Mouse (Mus musculus) limb, embryonic 15.5 days (tissue): ENCODE measurements around the gene Rnf111. TPM values are rescaled to one million over a fixed set of nuclear protein-coding genes. Genes with fewer than 3 reads are reported as not detected.
"Not testable (repeated sequence)": the region's sequence is repeated elsewhere in the genome, so short reads cannot be mapped to it uniquely, and the experiment has no call there.

ENCODE experiments used
- ATAC-seq: fragments of 200-750 bp; cut with Nextera tagmentation; 2 replicates; pipeline ENCODE4 v1.8.0; 2017; ENCODE audit warnings: low read depth, moderate TSS enrichment; ENCODE audit not compliant: insufficient number of reproducible peaks, low FRiP score, low TSS enrichment
- H3K27ac ChIP-seq: fragments of 300-500 bp; sonication (generic); 2 replicates; pipeline ENCODE4 v1.5.1; 2015; ENCODE audit warnings: moderate library complexity, mild to moderate bottlenecking, inconsistent platforms
- H3K27me3 ChIP-seq: fragments of 300-500 bp; sonication (generic); 2 replicates; pipeline ENCODE4 v1.6.1; 2015; ENCODE audit warnings: inconsistent platforms
- H3K36me3 ChIP-seq: fragments of 300-500 bp; sonication (generic); 2 replicates; pipeline ENCODE4 v1.6.1; 2015; ENCODE audit warnings: inconsistent platforms
- H3K4me1 ChIP-seq: fragments of 300-500 bp; sonication (generic); 2 replicates; pipeline ENCODE4 v1.6.1; 2015; ENCODE audit warnings: inconsistent platforms
- H3K4me2 ChIP-seq: fragments of 300-500 bp; sonication (generic); 2 replicates; pipeline ENCODE4 v1.6.1; 2015; ENCODE audit warnings: mild to moderate bottlenecking, inconsistent platforms
- H3K4me3 ChIP-seq: fragments of 300-500 bp; sonication (generic); 2 replicates; pipeline ENCODE4 v1.5.1; 2015; ENCODE audit warnings: mild to moderate bottlenecking, inconsistent platforms
- H3K9ac ChIP-seq: fragments of 300-500 bp; sonication (generic); 2 replicates; pipeline ENCODE4 v1.6.1; 2015; ENCODE audit warnings: inconsistent platforms
- H3K9me3 ChIP-seq: fragments of 300-500 bp; sonication (generic); 2 replicates; pipeline ENCODE4 v1.6.1; 2016; ENCODE audit warnings: inconsistent platforms
- WGBS: fragments of 180-500 bp; shearing (Covaris S2); methylation state at CpG from one replicate; pipeline ENCODE4 v1.1.7; 2015; 5-methylcytosine and 5-hydroxymethylcytosine counted together
- polyA plus RNA-seq: library from polyadenylated mRNA; unstranded; fragments of >200 nt; fragmentation: Nextera tagmentation; extraction: Ambion mirVana; gene quantifications from 2 replicates; pipeline ENCODE4 v1.2.1, GENCODE M21; 2015

Rnf111 gene
- polyA plus RNA-seq, 1 experiment from 2014 or later: 25.5 TPM

DNA sequence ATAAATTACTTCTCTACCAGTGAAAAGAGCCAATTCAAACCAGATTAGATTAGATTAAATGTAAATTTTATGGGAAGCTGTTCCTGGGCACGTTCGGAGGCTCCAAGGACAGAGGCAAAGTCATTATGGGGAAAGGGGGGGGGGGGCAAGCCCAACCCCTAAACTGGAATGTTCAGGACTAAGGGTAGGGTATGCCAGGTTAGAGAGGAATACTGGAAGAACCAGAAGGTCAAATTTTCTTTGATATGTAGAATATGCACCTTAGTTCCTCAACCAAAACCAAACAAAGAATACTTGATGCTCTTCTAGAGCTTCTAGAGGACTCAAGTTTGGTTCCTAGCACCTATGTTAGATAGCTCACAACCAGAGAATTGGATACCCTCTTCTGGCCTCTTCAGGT lies 16.1 kb downstream of the Rnf111 start:
- H3K36me3 ChIP-seq: peaks cover 5% of the 10 kb centered on the region; the same call in 1 of the 2 replicates
- H3K27me3 ChIP-seq: no peaks in the 10 kb centered on the region
- no peaks in the 10 kb centered on the region for H3K4me1 ChIP-seq
- 22% methylated on average over 2 of the region's 2 CpGs for WGBS
- H3K4me3 ChIP-seq: no peak overlapping the region
- no peaks in the 10 kb centered on the region for H3K9me3 ChIP-seq
- H3K27ac ChIP-seq: no peak overlapping the region
- no peak overlapping the region for H3K9ac ChIP-seq
- H3K4me2 ChIP-seq: no peak overlapping the region
- ATAC-seq: no peak

DNA sequence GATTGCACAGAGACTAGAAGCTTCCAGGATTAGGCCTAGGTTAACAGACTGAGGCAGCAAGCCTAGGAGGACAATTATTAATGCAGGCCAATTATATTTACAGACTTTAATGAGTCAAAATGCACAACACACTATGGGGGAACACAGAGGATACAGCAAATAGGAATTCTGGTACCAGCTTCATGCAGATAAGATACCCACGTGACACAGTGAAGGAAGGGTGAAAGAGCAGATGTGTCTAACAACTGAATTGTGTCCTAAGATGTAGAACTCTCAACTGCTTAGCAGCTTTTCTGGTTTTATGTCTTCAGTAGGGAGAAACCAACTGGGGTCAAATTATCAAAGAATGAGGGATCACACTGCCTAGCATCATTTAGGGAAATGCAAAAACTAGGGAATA lies 17.7 kb downstream of the Rnf111 start:
- no peaks in the 10 kb centered on the region for H3K4me1 ChIP-seq
- no peaks in the 10 kb centered on the region for H3K9me3 ChIP-seq
- H3K4me3 ChIP-seq: no peak overlapping the region
- no peak overlapping the region for H3K4me2 ChIP-seq
- WGBS: 77% methylated on average over 1 of the region's 1 CpGs
- peaks cover 5% of the 10 kb centered on the region; the same call in 1 of the 2 replicates for H3K36me3 ChIP-seq
- ATAC-seq: no peak
- no peak overlapping the region for H3K27ac ChIP-seq
- H3K9ac ChIP-seq: no peak overlapping the region
- no peaks in the 10 kb centered on the region for H3K27me3 ChIP-seq

- no peak overlapping the region for H3K4me3 ChIP-seq
- 91% methylated on average over 5 of the region's 5 CpGs for WGBS
- H3K9me3 ChIP-seq: no peaks in the 10 kb centered on the region
- H3K4me1 ChIP-seq: no peaks in the 10 kb centered on the region
- H3K36me3 ChIP-seq: peaks cover 5% of the 10 kb centered on the region; the same call in 1 of the 2 replicates
- no peak overlapping the region for H3K27ac ChIP-seq
- ATAC-seq: no peak
- no peak overlapping the region for H3K4me2 ChIP-seq
- H3K27me3 ChIP-seq: no peaks in the 10 kb centered on the region
- H3K9ac ChIP-seq: no peak overlapping the region
These were observed 20.0 kb downstream of the Rnf111 start for GRCm38 (mm10) chr9:70483495-70483894.

GRCm38 (mm10) chr9:70481872-70482271 lies 21.7 kb downstream of the Rnf111 start:
- H3K4me2 ChIP-seq: no peak overlapping the region
- H3K9ac ChIP-seq: no peak overlapping the region
- ATAC-seq: no peak
- H3K4me1 ChIP-seq: no peaks in the 10 kb centered on the region
- H3K9me3 ChIP-seq: no peaks in the 10 kb centered on the region
- H3K27ac ChIP-seq: no peak overlapping the region
- no peaks in the 10 kb centered on the region for H3K27me3 ChIP-seq
- H3K36me3 ChIP-seq: peaks cover 5% of the 10 kb centered on the region; the same call in 1 of the 2 replicates
- H3K4me3 ChIP-seq: no peak overlapping the region

DNA sequence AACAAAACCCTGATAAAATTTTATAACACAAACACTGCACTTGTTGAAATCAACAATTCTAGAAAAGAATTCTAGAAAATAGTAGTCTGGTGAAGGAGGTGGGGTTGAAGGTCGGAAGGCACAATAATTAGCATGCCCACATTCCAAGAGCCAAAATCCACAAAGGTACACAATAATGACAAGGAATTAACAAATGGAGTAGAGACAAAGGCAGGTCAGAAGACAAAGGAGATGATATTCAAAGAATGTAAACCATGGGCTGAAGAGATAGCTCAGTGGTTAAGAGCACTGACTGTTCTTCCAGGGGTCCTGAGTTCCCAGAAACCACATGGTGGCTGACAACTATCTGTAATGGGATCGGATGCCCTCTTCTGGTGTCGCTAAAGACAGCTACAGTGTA lies 26.3 kb downstream of the Rnf111 start:
- Histone ChIP-seq H3K4me1 (no peaks in the 10 kb centered on the region), H3K9me3 (no peaks in the 10 kb centered on the region), H3K4me3 (no peak overlapping the region), H3K9ac (no peak overlapping the region), H3K36me3 (peaks cover 26% of the 10 kb centered on the region), H3K4me2 (no peak overlapping the region), H3K27ac (no peak overlapping the region), H3K27me3 (no peaks in the 10 kb centered on the region)
- ATAC-seq: no peak
- 92% methylated on average over 3 of the region's 3 CpGs for WGBS

DNA sequence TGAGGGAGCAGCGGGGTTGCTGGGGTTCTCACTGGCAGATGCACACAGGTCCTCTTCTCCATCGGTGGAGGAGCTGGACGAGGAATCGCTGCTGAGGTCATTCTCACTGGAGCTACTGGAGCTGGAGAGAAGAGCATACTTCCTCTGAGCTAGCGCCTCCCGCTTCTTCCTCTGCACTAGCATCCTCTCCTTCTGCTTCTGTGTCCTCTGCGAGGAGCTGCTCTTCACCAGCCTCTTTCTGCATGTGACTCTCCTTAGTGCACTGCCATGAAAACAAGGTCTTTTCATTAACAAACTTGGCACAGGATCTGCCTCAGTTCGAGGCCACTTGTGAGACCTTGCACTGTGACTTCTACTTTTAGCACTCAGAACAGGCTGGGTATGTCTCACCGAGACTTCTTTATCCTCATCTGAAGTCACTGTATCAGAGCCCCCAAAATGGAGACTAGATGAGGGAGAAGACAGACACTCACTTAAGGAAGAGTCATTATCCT lies 27.7 kb downstream of the Rnf111 start:
- no peaks in the 10 kb centered on the region for H3K9me3 ChIP-seq
- H3K4me2 ChIP-seq: no peak overlapping the region
- H3K9ac ChIP-seq: no peak overlapping the region
- ATAC-seq: no peak
- no peaks in the 10 kb centered on the region for H3K27me3 ChIP-seq
- WGBS: 94% methylated on average over 9 of the region's 9 CpGs
- H3K36me3 ChIP-seq: peaks cover 26% of the 10 kb centered on the region
- no peaks in the 10 kb centered on the region for H3K4me1 ChIP-seq
- no peak overlapping the region for H3K4me3 ChIP-seq
- H3K27ac ChIP-seq: no peak overlapping the region

DNA sequence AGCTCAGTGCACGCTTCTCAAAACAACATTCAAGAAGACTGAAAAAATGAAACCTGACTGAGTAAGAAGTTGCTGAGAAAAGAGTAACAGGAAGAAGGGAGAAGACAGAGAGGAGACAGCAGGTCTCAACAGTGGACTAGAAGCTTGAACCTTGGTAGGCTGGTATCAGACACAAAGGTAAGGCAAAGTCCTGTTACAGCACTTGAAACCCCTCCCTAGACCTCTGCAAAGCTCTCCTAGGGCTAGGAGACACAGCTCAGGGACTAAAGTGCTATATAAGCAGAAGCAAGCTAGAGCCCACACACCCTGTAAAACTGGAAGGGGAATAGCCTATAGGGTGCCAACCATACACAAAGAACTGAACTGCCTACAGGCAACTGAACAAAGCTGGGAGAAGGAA lies 30.1 kb downstream of the Rnf111 start:
- H3K9me3 ChIP-seq: no peaks in the 10 kb centered on the region
- no peak overlapping the region for H3K9ac ChIP-seq
- no peaks in the 10 kb centered on the region for H3K27me3 ChIP-seq
- no peak for ATAC-seq
- no peaks in the 10 kb centered on the region for H3K4me1 ChIP-seq
- no peak overlapping the region for H3K4me2 ChIP-seq
- H3K4me3 ChIP-seq: no peak overlapping the region
- peaks cover 26% of the 10 kb centered on the region for H3K36me3 ChIP-seq
- WGBS: 97% methylated on average over 1 of the region's 1 CpGs
- no peak overlapping the region for H3K27ac ChIP-seq

GRCm38 (mm10) chr9:70463091-70463490 lies 40.4 kb downstream of the Rnf111 start:
- H3K9ac ChIP-seq, ATAC-seq, H3K4me1 ChIP-seq, H3K9me3 ChIP-seq, H3K4me3 ChIP-seq, H3K4me2 ChIP-seq, H3K27ac ChIP-seq, H3K27me3 ChIP-seq: not testable (repeated sequence)
- WGBS: 95% methylated on average over 13 of the region's 13 CpGs
- peaks cover 28% of the 10 kb centered on the region for H3K36me3 ChIP-seq

GRCm38 (mm10) chr9:70452371-70452770 lies 51.2 kb downstream of the Rnf111 start:
- 95% methylated on average over 2 of the region's 2 CpGs for WGBS
- H3K36me3 ChIP-seq: peaks cover 46% of the 10 kb centered on the region

DNA sequence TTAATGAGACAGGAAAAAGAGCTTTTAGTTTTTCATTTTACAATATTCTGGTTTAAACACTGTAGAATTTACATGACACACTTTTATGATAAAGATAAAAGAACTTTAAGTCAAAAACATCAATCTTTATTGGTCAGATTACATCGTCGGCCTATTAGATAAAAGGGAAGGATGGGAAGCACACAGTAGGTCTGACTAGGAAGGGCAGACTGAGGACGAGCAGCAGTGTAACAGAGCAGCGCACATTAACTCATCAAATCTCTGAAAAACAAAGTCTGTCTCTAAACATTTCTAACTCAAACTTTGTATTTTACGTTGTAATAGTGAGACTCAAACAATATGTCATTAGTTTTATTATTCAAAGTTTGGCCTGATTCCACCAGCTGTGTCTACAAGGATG lies 54.5 kb downstream of the Rnf111 start:
- H3K4me1 ChIP-seq: no peaks in the 10 kb centered on the region
- no peak overlapping the region for H3K9ac ChIP-seq
- peaks cover 41% of the 10 kb centered on the region for H3K36me3 ChIP-seq
- no peaks in the 10 kb centered on the region for H3K27me3 ChIP-seq
- H3K4me3 ChIP-seq: no peak overlapping the region
- 90% methylated on average over 5 of the region's 5 CpGs for WGBS
- no peak overlapping the region for H3K27ac ChIP-seq
- ATAC-seq: no peak
- H3K4me2 ChIP-seq: no peak overlapping the region
- H3K9me3 ChIP-seq: no peaks in the 10 kb centered on the region

More at GRCm38 (mm10) chr9:70452371-70452770, 51.2 kb downstream of the Rnf111 start:
- no peaks in the 10 kb centered on the region for H3K27me3 ChIP-seq
- H3K27ac ChIP-seq: no peak overlapping the region
- H3K9me3 ChIP-seq: no peaks in the 10 kb centered on the region
- no peak overlapping the region for H3K4me2 ChIP-seq
- no peak for ATAC-seq
- H3K4me1 ChIP-seq: no peaks in the 10 kb centered on the region
- H3K9ac ChIP-seq: no peak overlapping the region
- no peak overlapping the region for H3K4me3 ChIP-seq

GRCm38 (mm10) chr9:70439959-70440358 lies 63.6 kb downstream of the Rnf111 start:
- WGBS: 96% methylated on average over 4 of the region's 4 CpGs
- no peak overlapping the region for H3K27ac ChIP-seq
- no peak overlapping the region for H3K4me3 ChIP-seq
- H3K9me3 ChIP-seq: no peaks in the 10 kb centered on the region
- H3K9ac ChIP-seq: no peak overlapping the region
- no peaks in the 10 kb centered on the region for H3K27me3 ChIP-seq
- peaks cover 68% of the 10 kb centered on the region for H3K36me3 ChIP-seq
- no peak for ATAC-seq
- no peak overlapping the region for H3K4me2 ChIP-seq
- H3K4me1 ChIP-seq: no peaks in the 10 kb centered on the region

- Histone ChIP-seq H3K4me3 (no peak overlapping the region), H3K27me3 (no peaks in the 10 kb centered on the region), H3K4me1 (peaks cover 11% of the 10 kb centered on the region), H3K27ac (no peak overlapping the region), H3K4me2 (no peak overlapping the region), H3K36me3 (peaks cover 38% of the 10 kb centered on the region), H3K9ac (no peak overlapping the region), H3K9me3 (no peaks in the 10 kb centered on the region)
- 85% methylated on average over 2 of the region's 2 CpGs for WGBS
- ATAC-seq: no peak
These were observed 80.9 kb downstream of the Rnf111 start for GRCm38 (mm10) chr9:70422661-70423060.
